ENCODE assay signal across 14 mouse cellular contexts in the genomic region with DNA sequence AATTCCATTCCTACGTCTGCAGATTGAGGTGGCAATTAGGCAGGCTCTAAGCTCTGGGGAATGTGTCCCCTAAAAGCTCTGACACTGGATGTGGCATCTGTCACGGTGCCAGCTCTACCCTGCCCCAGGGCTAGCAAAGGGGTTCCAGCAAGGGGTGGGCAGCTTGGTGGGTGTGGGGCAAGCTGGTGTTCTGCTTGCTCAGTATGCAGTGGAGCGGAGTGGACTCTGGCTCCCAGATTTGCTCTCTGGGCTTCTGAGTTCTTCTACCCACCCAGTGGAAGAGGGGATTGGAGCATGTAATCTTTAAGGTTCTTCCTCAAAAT. TPM values are rescaled to one million over a fixed set of nuclear protein-coding genes. Genes with fewer than 3 reads are reported as not detected.
A peak's percentile ranks its signal among the peaks of the same experiment; 100 is the strongest.
DNase-seq lines count a peak whose midpoint lies in the region; ATAC-seq lines count a peak whose summit lies in the region.
"Had no signal": no experiment of that assay in that cellular context is flagged by ENCODE, and none has a peak within 500 bp of the region (broad histone marks: within the 10 kb centered on the region; RNA-seq: fewer than 3 reads in every experiment).

No protein-coding gene starts in this region.

- H3K27ac ChIP-seq in hindbrain, embryonic 10.5 days, result peak overlapping the region; percentile 56
- no peak overlapping the region for H3K27ac ChIP-seq in hindbrain, embryonic 11.5 days (ENCODE audit: low read depth, low read length)
- H3K27ac ChIP-seq in forebrain, embryonic 14.5 days (ENCODE audit: low read depth, low read length), result peak overlapping the region; percentile 86
- peak overlapping the region; percentile 17; the same call in 1 of the 2 replicates for H3K27ac ChIP-seq in limb, embryonic 12.5 days
- H3K27ac ChIP-seq: left cerebral cortex, adult 2 months had no signal

- H3K4me2 ChIP-seq in hindbrain, embryonic 11.5 days (replicated peaks; ENCODE audit: low read depth, low read length), result no peak overlapping the region
- H3K4me2 ChIP-seq in forebrain, embryonic 14.5 days (ENCODE audit: low read length), result no peak overlapping the region; the same call in 1 of the 2 replicates
- H3K4me2 ChIP-seq in limb, embryonic 12.5 days, result no peak overlapping the region

- H3K36me3 ChIP-seq in hindbrain, embryonic 10.5 days, result peaks cover 43% of the 10 kb centered on the region
- no peaks in the 10 kb centered on the region for H3K36me3 ChIP-seq in hindbrain, embryonic 11.5 days (ENCODE audit: control insufficient read depth, insufficient read depth, low read length)
- peaks cover 11% of the 10 kb centered on the region; the same call in 1 of the 2 replicates for H3K36me3 ChIP-seq in forebrain, embryonic 14.5 days (ENCODE audit: control insufficient read depth, insufficient read depth, low read length)
- peaks cover 36% of the 10 kb centered on the region for H3K36me3 ChIP-seq in limb, embryonic 12.5 days

- H3K4me3 ChIP-seq in hindbrain, embryonic 10.5 days, result no peak overlapping the region
- no peak overlapping the region for H3K4me3 ChIP-seq in hindbrain, embryonic 11.5 days (ENCODE audit: low read depth, low read length)
- H3K4me3 ChIP-seq in forebrain, embryonic 14.5 days (ENCODE audit: low read depth, low read length), result no peak overlapping the region
- H3K4me3 ChIP-seq in limb, embryonic 12.5 days (replicated peaks), result no peak overlapping the region
- H3K4me3 ChIP-seq: left cerebral cortex, adult 2 months had no signal

- H3K4me1 ChIP-seq in hindbrain, embryonic 10.5 days (replicated peaks), result peaks cover 66% of the 10 kb centered on the region
- H3K4me1 ChIP-seq in hindbrain, embryonic 11.5 days (replicated peaks; ENCODE audit: control insufficient read depth, insufficient read depth, low read length), result peaks cover 2% of the 10 kb centered on the region
- peaks cover 27% of the 10 kb centered on the region for H3K4me1 ChIP-seq in forebrain, embryonic 14.5 days (ENCODE audit: control insufficient read depth, insufficient read depth, low read length)
- H3K4me1 ChIP-seq in limb, embryonic 12.5 days (replicated peaks), result peaks cover 44% of the 10 kb centered on the region

- no peak for ATAC-seq in hindbrain, embryonic 11.5 days (ENCODE audit: low FRiP score)
- peak; percentile 79 for ATAC-seq in forebrain, embryonic 14.5 days
- ATAC-seq in limb, embryonic 12.5 days (ENCODE audit: insufficient number of reproducible peaks, insufficient read depth, low FRiP score, low TSS enrichment, low read depth), result no peak
- ATAC-seq: intestine, postnatal 0 days had no signal

- 64% methylated on average over 3 of the region's 3 CpGs for WGBS in hindbrain, embryonic 10.5 days
- WGBS in hindbrain, embryonic 11.5 days, result 72% methylated on average over 3 of the region's 3 CpGs
- 20% methylated on average over 3 of the region's 3 CpGs for WGBS in forebrain, embryonic 14.5 days
- WGBS in limb, embryonic 12.5 days, result 64% methylated on average over 3 of the region's 3 CpGs

- no peak for DNase-seq in hindbrain, embryonic 10.5 days (ENCODE audit: low spot score)
- no peak for DNase-seq in hindbrain, embryonic 11.5 days (ENCODE audit: low spot score)
- DNase-seq in Muller cell, postnatal 12 days (ENCODE audit: inconsistent ontology term), result peak; percentile 79
- DNase-seq in forebrain, embryonic 14.5 days (ENCODE audit: low spot score), result peak; percentile 74
- DNase-seq in adipocyte (ENCODE audit: low spot score), result no peak
- no peak for DNase-seq in gastrocnemius, adult 8-10 months (ENCODE audit: low spot score in 2 of 2)
- DNase-seq in adrenal gland, adult 8-10 months, result no peak
- DNase-seq: gastrocnemius, postnatal 36 days; spleen, adult 18-20 months had no signal

- H3K9me3 ChIP-seq in hindbrain, embryonic 10.5 days, result no peaks in the 10 kb centered on the region
- H3K9me3 ChIP-seq in hindbrain, embryonic 11.5 days (ENCODE audit: control insufficient read depth, low read length), result no peaks in the 10 kb centered on the region
- no peaks in the 10 kb centered on the region for H3K9me3 ChIP-seq in forebrain, embryonic 14.5 days (replicated peaks; ENCODE audit: control insufficient read depth, low read length)
- H3K9me3 ChIP-seq in limb, embryonic 12.5 days, result no peaks in the 10 kb centered on the region
- H3K9me3 ChIP-seq: G1E had no signal

- no peak overlapping the region for H3K9ac ChIP-seq in hindbrain, embryonic 11.5 days (ENCODE audit: low read depth, low read length)
- H3K9ac ChIP-seq in forebrain, embryonic 14.5 days (ENCODE audit: low read length), result peak overlapping the region; percentile 13; the same call in 1 of the 2 replicates
- 0 out of 2 replicates have a peak overlapping the region, but pooled peaks have one; percentile 27 for H3K9ac ChIP-seq in limb, embryonic 12.5 days (replicated peaks)

- H3K27me3 ChIP-seq in hindbrain, embryonic 10.5 days (ENCODE audit: insufficient read depth, poor library complexity, severe bottlenecking), result no peaks in the 10 kb centered on the region
- no peaks in the 10 kb centered on the region for H3K27me3 ChIP-seq in hindbrain, embryonic 11.5 days (ENCODE audit: control insufficient read depth, insufficient read depth, low read length)
- H3K27me3 ChIP-seq in forebrain, embryonic 14.5 days (replicated peaks; ENCODE audit: control insufficient read depth, insufficient read depth, low read length), result no peaks in the 10 kb centered on the region
- H3K27me3 ChIP-seq in limb, embryonic 12.5 days, result peaks cover 16% of the 10 kb centered on the region

RNA-seq across cellular contexts. Expression of gene Lmf1, which starts 30.6 kb away (rescaled TPM):
- polyA plus RNA-seq in hindbrain, embryonic 10.5 days (2016; fragmentation: Nextera tagmentation; extraction: Ambion mirVana), result 27.3 and 29.4 TPM in 2 replicates
- 23.1 and 26.9 TPM in 2 replicates for polyA plus RNA-seq in hindbrain, embryonic 11.5 days (2014; fragmentation: Nextera tagmentation; extraction: Ambion mirVana)
- polyA plus RNA-seq in forebrain, embryonic 14.5 days (2014; fragmentation: Nextera tagmentation; extraction: Ambion mirVana), result 18.8 and 19.1 TPM in 2 replicates
- 27.9 and 28.9 TPM in 2 replicates for polyA plus RNA-seq in limb, embryonic 12.5 days (2016; fragmentation: Nextera tagmentation; extraction: Ambion mirVana)
- 10 to 100 TPM; 10.4 to 14.1 (median 10.8) TPM for total RNA-seq in gastrocnemius, adult 8-10 months (2022)
- total RNA-seq in adrenal gland, adult 8-10 months (2022), result 10 to 100 TPM; 36.0 to 39.9 (median 38.2) TPM

RNA-seq across cellular contexts. Expression of gene Sox8, which starts 39.0 kb away (rescaled TPM):
- polyA plus RNA-seq in hindbrain, embryonic 10.5 days (2016; fragmentation: Nextera tagmentation; extraction: Ambion mirVana), result 9.1 and 10.7 TPM in 2 replicates
- 7.1 TPM in 2 replicates for polyA plus RNA-seq in hindbrain, embryonic 11.5 days (2014; fragmentation: Nextera tagmentation; extraction: Ambion mirVana)
- 17.6 and 20.8 TPM in 2 replicates for polyA plus RNA-seq in forebrain, embryonic 14.5 days (2014; fragmentation: Nextera tagmentation; extraction: Ambion mirVana)
- 10.1 and 11.1 TPM in 2 replicates for polyA plus RNA-seq in limb, embryonic 12.5 days (2016; fragmentation: Nextera tagmentation; extraction: Ambion mirVana)
- under 1 TPM; 0.19 to 0.76 (median 0.70) TPM for total RNA-seq in gastrocnemius, adult 8-10 months (2022)
- 1 to 10 TPM in 3 of 4 experiments, under 1 TPM in 1; 0.92 to 2.6 (median 1.2) TPM for total RNA-seq in adrenal gland, adult 8-10 months (2022)
- total RNA-seq: liver, adult 2 months had no signal
- polyA plus RNA-seq: G1E; liver, adult 2 months had no signal

Comparison
In these comparisons a context has a peak if more than half of its experiments do, and no peak if none do; other contexts are left out.
1. DNase-seq: peak in Muller cell, postnatal 12 days (single experiment) and forebrain, embryonic 14.5 days (single experiment); none in hindbrain, embryonic 10.5 days (single experiment), hindbrain, embryonic 11.5 days (single experiment), adipocyte (single experiment), gastrocnemius, adult 8-10 months (0 of 2) and adrenal gland, adult 8-10 months (single experiment).